Mouse (Mus musculus) MEL (cell line): ENCODE measurements around the gene Guca2a.

ENCODE experiments used
- CTCF ChIP-seq, 3 experiments: IDR thresholded peaks in 2 of 3; conservative IDR thresholded peaks in 1 of 3; 2 replicates each; pipeline ENCODE4 v1.5.1; 2011 to 2012; ENCODE audit warnings: low read length in 3 of 3, low read depth in 2 of 3, mild to moderate bottlenecking in 2 of 3, improper control_type of control experiment in 1 of 3, inconsistent platforms in 1 of 3, mixed read lengths in 1 of 3, moderate library complexity in 1 of 3; ENCODE audit not compliant: control insufficient read depth in 1 of 3, insufficient read depth in 1 of 3, poor library complexity in 1 of 3, severe bottlenecking in 1 of 3
- ELF1 ChIP-seq: IDR thresholded peaks from 2 replicates; pipeline ENCODE4 v1.6.1; 2014; ENCODE audit warnings: low read depth, mild to moderate bottlenecking, inconsistent platforms, low read length, improper control_type of control experiment, moderate library complexity
- HCFC1 ChIP-seq: IDR thresholded peaks from 2 replicates; pipeline ENCODE4 v1.6.1; 2012; ENCODE audit warnings: low read depth, mild to moderate bottlenecking, inconsistent platforms, low read length, improper control_type of control experiment, moderate library complexity
- MAZ ChIP-seq: IDR thresholded peaks from 2 replicates; pipeline ENCODE4 v1.6.1; 2012; ENCODE audit warnings: low read depth, mild to moderate bottlenecking, inconsistent platforms, low read length, improper control_type of control experiment
- MXI1 ChIP-seq: IDR thresholded peaks from 2 replicates; pipeline ENCODE4 v1.6.1; 2011; ENCODE audit warnings: mild to moderate bottlenecking, low read depth, low read length, improper control_type of control experiment
- POLR2A ChIP-seq, 2 experiments: IDR thresholded peaks; 2 replicates each; pipeline ENCODE4 v1.6.1; 2011 to 2012; ENCODE audit warnings: low read length in 2 of 2, mild to moderate bottlenecking in 2 of 2, control low read depth in 1 of 2, improper control_type of control experiment in 1 of 2, low read depth in 1 of 2, moderate library complexity in 1 of 2; ENCODE audit not compliant: control insufficient read depth in 1 of 2, insufficient read depth in 1 of 2, poor library complexity in 1 of 2
- POLR2AphosphoS2 ChIP-seq: IDR thresholded peaks from 2 replicates; pipeline ENCODE4 v1.6.1; 2011; ENCODE audit warnings: low read length, improper control_type of control experiment
- SIN3A ChIP-seq: IDR thresholded peaks from 2 replicates; pipeline ENCODE4 v1.6.1; 2012; ENCODE audit warnings: low read length, improper control_type of control experiment, inconsistent platforms
- SMC3 ChIP-seq: IDR thresholded peaks from 2 replicates; pipeline ENCODE4 v1.6.1; 2011; ENCODE audit warnings: low read depth, low read length, improper control_type of control experiment
- UBTF ChIP-seq: IDR thresholded peaks from 2 replicates; pipeline ENCODE4 v1.6.1; 2012; ENCODE audit warnings: low read depth, mild to moderate bottlenecking, inconsistent platforms, low read length, improper control_type of control experiment, moderate library complexity, borderline replicate concordance; ENCODE audit not compliant: insufficient read depth

GRCm38 (mm10) chr4:119634908-119635660, 2.4 kb upstream of the Guca2a start:
- TF ChIP-seq POLR2A (IDR thresholded peaks at IDR 0.05; ENCODE audit: control insufficient read depth in 1 of 2, insufficient read depth in 1 of 2, low read depth in 1 of 2, low read length in 2 of 2, poor library complexity in 1 of 2) (no peak), CTCF (IDR thresholded peaks at IDR 0.05 in 2 of 3, conservative IDR thresholded peaks at IDR 0.05 in 1 of 3; ENCODE audit: control insufficient read depth in 1 of 3, insufficient read depth in 1 of 3, low read depth in 2 of 3, low read length in 3 of 3, poor library complexity in 1 of 3, severe bottlenecking in 1 of 3) (no peak), SIN3A (no peak), MAZ (no peak), POLR2AphosphoS2 (no peak), ELF1 (no peak), HCFC1 (no peak), SMC3 (no peak), MXI1 (no peak), UBTF (no peak)
